Mouse (Mus musculus) intestine, postnatal 0 days (tissue): Measurements from ENCODE around the gene Taok1. TPM values are rescaled to one million over a fixed set of nuclear protein-coding genes. Genes with fewer than 3 reads are reported as not detected.
A peak's percentile ranks its signal among the peaks of the same experiment; 100 is the strongest.
"Not testable (repeated sequence)": the region's sequence is repeated elsewhere in the genome, so short reads cannot be mapped to it uniquely, and the experiment has no call there.

Experiments used
- ATAC-seq: fragments of 200-750 bp; cut with Nextera tagmentation; 2 replicates; pipeline ENCODE4 v1.8.0; 2017; ENCODE audit warnings: mild to moderate bottlenecking, moderate TSS enrichment, moderate library complexity
- H3K27ac ChIP-seq: fragments of 300-500 bp; sonication (generic); 2 replicates; pipeline ENCODE4 v1.5.1; 2014; ENCODE audit warnings: mild to moderate bottlenecking, low read depth, low read length, moderate library complexity
- H3K27me3 ChIP-seq: fragments of 300-500 bp; sonication (generic); replicated peaks from 2 replicates; pipeline ENCODE4 v1.6.1; 2014; ENCODE audit warnings: low read length, mixed read lengths; ENCODE audit not compliant: control insufficient read depth, insufficient read depth
- H3K36me3 ChIP-seq: fragments of 300-500 bp; sonication (generic); 2 replicates; pipeline ENCODE4 v1.6.1; 2014; ENCODE audit warnings: mild to moderate bottlenecking, moderate library complexity; ENCODE audit not compliant: control insufficient read depth, insufficient read depth
- H3K4me1 ChIP-seq: fragments of 300-500 bp; sonication (generic); replicated peaks from 2 replicates; pipeline ENCODE4 v1.6.1; 2014; ENCODE audit warnings: antibody characterized with exemption, low read length, mixed read lengths; ENCODE audit not compliant: control insufficient read depth, insufficient read depth
- H3K4me2 ChIP-seq: fragments of 300-500 bp; sonication (generic); replicated peaks from 2 replicates; pipeline ENCODE4 v1.6.1; 2014; ENCODE audit warnings: low read depth, mild to moderate bottlenecking, moderate library complexity
- H3K4me3 ChIP-seq: fragments of 300-500 bp; sonication (generic); 2 replicates; pipeline ENCODE4 v1.5.1; 2014; ENCODE audit warnings: low read depth, low read length
- H3K9ac ChIP-seq: fragments of 300-500 bp; sonication (generic); 2 replicates; pipeline ENCODE4 v1.6.1; 2014; ENCODE audit warnings: mild to moderate bottlenecking, low read depth, low read length
- H3K9me3 ChIP-seq: fragments of 300-500 bp; sonication (generic); 2 replicates; pipeline ENCODE4 v1.6.1; 2016; ENCODE audit warnings: mixed run types; ENCODE audit not compliant: control insufficient read depth
- CTCF ChIP-seq: sonication (generic); IDR thresholded peaks from 2 replicates; pipeline ENCODE4 v1.5.1; 2016; ENCODE audit warnings: low read depth, mild to moderate bottlenecking, control low read depth, antibody characterized with exemption, moderate library complexity
- WGBS: fragments of 180-500 bp; shearing (Covaris S2); extraction: QIAGEN DNeasy Blood & Tissue Kit; methylation state at CpG from one replicate; pipeline ENCODE4 v1.1.7; 2014; 5-methylcytosine and 5-hydroxymethylcytosine counted together
- polyA plus RNA-seq: library from polyadenylated mRNA; unstranded; fragments of >200 nt; fragmentation: Nextera tagmentation; extraction: Ambion mirVana; gene quantifications from 2 replicates; pipeline ENCODE4 v1.2.1, GENCODE M21; 2015

Gene Taok1
- polyA plus RNA-seq, 1 experiment from 2014 or later: 8.6 TPM

DNA sequence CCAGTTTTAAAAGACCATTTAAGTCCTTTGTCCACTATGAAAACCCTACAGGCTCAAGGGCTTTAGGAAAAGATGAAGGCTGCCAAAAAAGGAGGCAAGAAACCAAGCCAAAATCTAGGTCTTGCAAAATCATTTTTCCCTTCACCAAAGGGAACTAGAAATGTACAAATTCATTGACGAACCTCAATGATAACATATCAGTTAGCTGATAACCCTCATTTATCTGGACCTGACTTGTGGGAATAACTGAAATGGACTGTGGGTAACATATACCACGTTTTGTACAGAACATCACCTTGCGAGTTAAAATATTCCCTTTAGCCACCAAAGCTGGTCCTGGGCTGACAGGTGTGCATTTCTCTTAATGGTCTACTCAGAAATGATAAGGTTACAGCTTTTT is 78.0 kb downstream of the Taok1 start:
- H3K4me1 ChIP-seq: no peaks in the 10 kb centered on the region
- H3K36me3 ChIP-seq: peaks cover 4% of the 10 kb centered on the region; the same call in 1 of the 2 replicates
- 60% methylated on average over 3 of the region's 3 CpGs for WGBS
- no peak overlapping the region for H3K27ac ChIP-seq
- no peak for ATAC-seq
- no peak overlapping the region for H3K4me2 ChIP-seq
- no peak overlapping the region for H3K9ac ChIP-seq
- no peak overlapping the region for H3K4me3 ChIP-seq
- H3K27me3 ChIP-seq: no peaks in the 10 kb centered on the region
- no peak for TF ChIP-seq CTCF
- H3K9me3 ChIP-seq: no peaks in the 10 kb centered on the region

DNA sequence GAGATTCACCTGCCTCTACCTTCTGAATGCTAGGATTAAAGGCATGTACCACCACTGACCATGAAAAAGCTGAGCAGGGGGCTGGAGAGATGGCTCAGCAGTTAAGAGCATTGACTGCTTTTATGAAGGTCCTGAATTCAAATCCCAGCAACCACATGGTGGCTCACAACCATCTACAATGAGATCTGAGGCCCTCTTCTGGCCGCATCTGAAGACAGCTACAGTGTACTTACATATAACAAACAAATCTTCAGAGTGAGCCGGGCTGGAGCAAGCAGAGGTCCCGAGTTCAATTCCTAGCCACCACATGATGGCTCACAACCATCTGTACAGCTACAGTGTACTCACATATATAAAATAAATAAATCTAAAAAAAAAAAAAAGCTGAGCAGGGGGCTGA is 79.2 kb downstream of the Taok1 start:
- H3K9ac ChIP-seq, H3K4me2 ChIP-seq, H3K36me3 ChIP-seq, ATAC-seq, H3K27me3 ChIP-seq, H3K27ac ChIP-seq, H3K4me3 ChIP-seq, H3K9me3 ChIP-seq, H3K4me1 ChIP-seq: not testable (repeated sequence)
- WGBS: 86% methylated on average over 3 of the region's 3 CpGs

DNA sequence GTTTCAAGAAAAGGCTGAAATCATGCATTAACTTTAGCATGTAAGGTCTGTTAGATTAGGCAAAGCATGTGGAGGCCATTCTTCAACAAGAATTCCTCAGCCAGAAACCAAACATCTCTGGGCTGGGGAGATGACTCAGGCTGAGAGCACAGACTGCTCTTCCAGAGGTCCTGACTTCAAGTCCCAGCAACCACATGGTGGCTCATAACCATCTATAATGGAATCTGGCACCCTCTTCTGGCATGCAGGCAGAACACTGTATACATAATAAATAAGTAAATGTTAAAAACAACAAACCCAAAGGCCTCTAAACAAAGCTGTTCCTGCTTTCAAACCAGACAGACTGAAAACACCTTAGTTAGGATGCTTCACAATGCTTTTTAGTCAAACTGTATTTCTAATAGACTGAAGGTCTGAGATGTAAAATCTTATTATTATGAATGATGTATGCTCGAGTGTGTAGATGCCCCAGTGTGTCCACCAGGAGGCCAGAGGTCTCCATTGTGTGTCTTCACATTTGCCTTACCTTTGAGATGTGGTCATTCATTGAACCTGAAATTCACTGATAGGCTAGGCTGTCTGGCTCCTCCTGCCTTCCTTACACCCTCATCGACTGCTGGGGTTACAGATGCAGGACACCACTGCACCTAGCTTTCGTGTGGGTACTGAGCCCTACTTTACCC is 81.7 kb downstream of the Taok1 start:
- Histone ChIP-seq H3K4me2 (no peak overlapping the region), H3K9me3 (no peaks in the 10 kb centered on the region), H3K36me3 (no peaks in the 10 kb centered on the region), H3K27ac (no peak overlapping the region), H3K4me3 (no peak overlapping the region), H3K27me3 (no peaks in the 10 kb centered on the region), H3K4me1 (no peaks in the 10 kb centered on the region), H3K9ac (no peak overlapping the region)
- peak; percentile 35 for TF ChIP-seq CTCF
- 66% methylated on average over 3 of the region's 3 CpGs for WGBS
- ATAC-seq: no peak

DNA sequence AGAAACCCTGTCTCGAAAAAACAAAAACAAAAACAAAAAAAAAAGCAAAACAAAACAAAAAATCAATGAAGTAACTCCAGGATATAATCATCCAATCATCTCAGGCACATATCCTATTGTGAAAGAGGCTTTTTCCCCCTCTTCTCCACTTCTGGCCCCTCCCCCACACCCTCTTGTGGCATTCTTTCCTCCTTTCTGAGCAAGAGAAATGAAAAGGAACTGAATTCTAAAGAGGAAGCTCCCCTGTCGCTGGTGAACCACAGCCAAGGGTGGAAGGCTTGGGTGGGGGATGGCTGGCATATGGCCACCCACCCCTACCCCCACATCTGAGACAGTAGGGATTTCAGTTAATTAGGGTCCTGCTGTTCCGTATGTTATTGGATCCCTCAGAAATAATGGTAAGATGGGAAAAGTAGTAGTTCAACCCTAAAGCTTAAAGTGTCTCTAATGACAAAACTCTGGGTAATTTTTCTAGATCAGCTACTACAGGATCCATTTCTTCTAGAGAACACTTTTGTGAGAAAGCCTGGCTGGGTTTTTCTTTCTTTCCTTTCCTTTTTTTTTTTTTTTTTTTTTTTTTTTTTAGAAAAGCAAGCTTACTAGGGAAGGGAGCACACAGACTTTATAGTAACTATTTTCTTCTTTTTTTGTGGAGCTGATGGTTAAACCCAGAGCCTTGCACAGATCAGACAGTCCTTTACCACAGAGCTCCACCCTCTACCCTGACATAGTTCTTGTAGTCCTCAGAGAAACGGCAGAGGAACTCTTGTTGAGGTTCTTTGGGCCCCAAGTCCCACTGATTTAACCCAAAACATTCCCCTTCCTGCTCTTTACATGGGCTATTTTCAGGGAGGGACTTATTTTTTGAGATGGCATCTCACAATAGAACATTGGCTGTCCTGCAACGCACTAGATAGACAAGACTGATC is 86.8 kb downstream of the Taok1 start:
- Histone ChIP-seq H3K4me2 (no peak overlapping the region; the same call in 1 of the 2 replicates), H3K9ac (no peak overlapping the region), H3K27ac (no peak overlapping the region), H3K27me3 (0 out of 2 replicates have a peak, but pooled peaks cover 4% of the 10 kb centered on the region), H3K36me3 (no peaks in the 10 kb centered on the region), H3K4me3 (no peak overlapping the region), H3K9me3 (no peaks in the 10 kb centered on the region), H3K4me1 (no peaks in the 10 kb centered on the region)
- ATAC-seq: no peak
- 65% methylated on average over 5 of the region's 5 CpGs for WGBS
- TF ChIP-seq CTCF: no peak

DNA sequence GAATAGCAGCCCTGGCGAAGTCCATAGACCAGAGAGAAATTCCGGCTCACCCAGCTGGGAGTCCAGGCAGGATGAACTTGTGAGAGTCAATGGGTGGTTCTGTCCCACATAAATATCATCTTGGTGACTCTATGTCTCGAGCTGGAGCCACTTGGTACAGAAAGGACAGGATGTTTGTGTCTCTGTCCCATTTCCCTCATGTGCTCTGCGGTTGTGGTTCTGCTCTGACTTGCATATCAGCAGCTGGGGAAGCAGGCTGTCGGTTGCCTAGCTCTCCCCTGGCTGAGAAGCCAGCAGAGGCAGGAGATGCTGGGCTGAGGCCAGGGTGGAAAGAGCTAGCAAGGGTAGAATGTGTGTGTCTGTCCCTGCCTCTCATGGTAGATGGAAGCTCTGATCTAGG is 88.6 kb downstream of the Taok1 start, which contains the start of gene Gm10392:
Gm10392 (minus strand) TSS at position 156 of the 400 bp plus-strand sequence.
- H3K4me2 ChIP-seq: no peak within 1 kb of the TSS
- H3K4me3 ChIP-seq: no peak within 1 kb of the TSS
- WGBS: 64% methylated on average over 5 of the region's 5 CpGs
- no peak within 1 kb of the TSS for H3K27ac ChIP-seq
- H3K4me1 ChIP-seq: peaks cover 3% of the 10 kb centered on the region; the same call in 1 of the 2 replicates
- no peak for ATAC-seq
- no peak within 1 kb of the TSS for H3K9ac ChIP-seq
- H3K36me3 ChIP-seq: no peaks in the 10 kb centered on the region
- TF ChIP-seq CTCF: no peak
- H3K9me3 ChIP-seq: no peaks in the 10 kb centered on the region
- 0 out of 2 replicates have a peak, but pooled peaks cover 4% of the 10 kb centered on the region for H3K27me3 ChIP-seq

DNA sequence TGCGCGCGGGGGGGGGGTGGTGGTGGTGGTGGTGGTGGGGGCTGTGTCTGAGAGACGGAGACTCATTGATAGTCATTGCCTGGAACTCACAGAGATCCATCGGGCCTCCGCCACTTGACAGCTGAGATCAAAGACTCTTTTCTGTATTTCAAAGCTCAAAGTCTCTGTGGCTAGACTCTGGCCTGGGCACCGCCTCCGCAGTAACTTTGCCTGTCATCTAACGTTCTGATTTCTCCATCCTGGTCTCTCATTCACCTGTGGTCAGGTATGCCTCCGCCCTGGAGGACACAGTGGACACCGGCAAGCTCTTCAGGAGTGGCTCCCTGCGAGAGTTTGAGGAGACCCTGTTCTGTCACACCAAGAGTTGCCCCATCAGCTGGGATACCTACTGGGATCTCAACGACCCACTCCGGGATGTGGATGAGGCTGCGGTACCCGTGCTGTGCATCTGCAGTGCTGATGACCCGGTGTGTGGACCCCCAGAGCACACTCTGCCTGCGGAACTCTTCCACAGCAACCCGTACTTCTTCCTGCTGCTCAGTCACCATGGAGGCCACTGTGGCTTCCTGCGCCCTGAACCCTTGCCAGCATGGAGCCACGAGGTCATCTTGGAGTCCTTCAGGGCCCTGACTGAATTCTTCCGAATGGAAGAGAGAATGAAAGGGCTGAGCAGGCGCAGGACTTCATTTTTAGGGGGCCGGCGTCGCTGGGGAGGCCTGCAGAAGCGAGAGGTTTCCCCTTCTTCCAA is 89.4 kb downstream of the Taok1 start:
- no peak overlapping the region for H3K27ac ChIP-seq
- no peak overlapping the region for H3K4me3 ChIP-seq
- ATAC-seq: no peak
- no peaks in the 10 kb centered on the region for H3K9me3 ChIP-seq
- 0 out of 2 replicates have a peak, but pooled peaks cover 4% of the 10 kb centered on the region for H3K27me3 ChIP-seq
- TF ChIP-seq CTCF: no peak
- no peak overlapping the region for H3K9ac ChIP-seq
- 78% methylated on average over 27 of the region's 27 CpGs for WGBS
- H3K4me2 ChIP-seq: no peak overlapping the region
- H3K4me1 ChIP-seq: peaks cover 4% of the 10 kb centered on the region; the same call in 1 of the 2 replicates
- no peaks in the 10 kb centered on the region for H3K36me3 ChIP-seq
